Mouse (Mus musculus): Measurements from ENCODE around the gene Calb2. TPM values are rescaled to one million over a fixed set of nuclear protein-coding genes. Genes with fewer than 3 reads are reported as not detected.

Gene Calb2
- polyA plus RNA-seq, 1 experiment from 2014 or later = 2.8 TPM

DNA sequence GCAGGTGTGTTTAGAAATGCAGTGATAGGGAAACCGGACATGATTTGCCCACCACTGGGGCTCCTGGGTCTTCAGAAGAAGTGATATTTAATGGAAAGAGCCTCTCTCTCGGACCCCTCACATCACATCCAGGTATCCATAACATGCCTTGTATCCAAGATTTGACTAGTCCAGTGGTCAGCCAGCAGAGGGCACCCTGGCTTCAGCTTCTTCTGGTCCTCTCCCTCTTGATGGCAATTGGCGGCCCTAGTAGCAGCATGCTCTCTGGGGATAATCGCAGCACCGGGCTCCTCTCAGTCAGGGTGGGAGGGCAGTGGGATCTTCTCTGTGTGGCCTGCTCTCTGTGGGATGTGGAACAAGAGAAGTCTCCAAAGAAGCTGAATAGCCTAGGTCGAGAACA lies 48.3 kb downstream of the Calb2 start:
- WGBS = 42% methylated on average over 6 of the region's 6 CpGs
- Histone ChIP-seq H3K27ac (no peak overlapping the region), H3K9ac (no peak overlapping the region), H3K4me1 (0 out of 2 replicates have a peak, but pooled peaks cover 2% of the 10 kb centered on the region), H3K9me3 (no peaks in the 10 kb centered on the region), H3K4me2 (no peak overlapping the region), H3K36me3 (no peaks in the 10 kb centered on the region), H3K4me3 (no peak overlapping the region), H3K27me3 (no peaks in the 10 kb centered on the region)
- ATAC-seq (ENCODE audit: insufficient number of reproducible peaks, low FRiP score, low TSS enrichment, low read depth) = no peak

GRCm38 (mm10) chr8:110102653-110103052 lies 65.4 kb downstream of the Calb2 start, which contains the start of gene Gm17720:
Gm17720 (minus strand) TSS chr8:110102753.
- no peak within 1 kb of the TSS for H3K27ac ChIP-seq
- ATAC-seq (ENCODE audit: insufficient number of reproducible peaks, low FRiP score, low TSS enrichment, low read depth) = no peak
- no peak within 1 kb of the TSS for H3K9ac ChIP-seq
- WGBS = 90% methylated on average over 3 of the region's 3 CpGs
- H3K9me3 ChIP-seq = no peaks in the 10 kb centered on the region
- H3K4me1 ChIP-seq = no peaks in the 10 kb centered on the region
- H3K36me3 ChIP-seq = no peaks in the 10 kb centered on the region
- H3K27me3 ChIP-seq = no peaks in the 10 kb centered on the region
- H3K4me2 ChIP-seq = no peak within 1 kb of the TSS
- no peak within 1 kb of the TSS for H3K4me3 ChIP-seq

GRCm38 (mm10) chr8:110101676-110102075 lies 66.3 kb downstream of the Calb2 start:
- no peaks in the 10 kb centered on the region for H3K36me3 ChIP-seq
- H3K9me3 ChIP-seq = no peaks in the 10 kb centered on the region
- WGBS = 87% methylated on average over 15 of the region's 15 CpGs
- ATAC-seq (ENCODE audit: insufficient number of reproducible peaks, low FRiP score, low TSS enrichment, low read depth) = no peak
- H3K9ac ChIP-seq = no peak overlapping the region
- no peaks in the 10 kb centered on the region for H3K4me1 ChIP-seq
- H3K4me3 ChIP-seq = no peak overlapping the region
- no peak overlapping the region for H3K4me2 ChIP-seq
- H3K27ac ChIP-seq = no peak overlapping the region
- no peaks in the 10 kb centered on the region for H3K27me3 ChIP-seq

DNA sequence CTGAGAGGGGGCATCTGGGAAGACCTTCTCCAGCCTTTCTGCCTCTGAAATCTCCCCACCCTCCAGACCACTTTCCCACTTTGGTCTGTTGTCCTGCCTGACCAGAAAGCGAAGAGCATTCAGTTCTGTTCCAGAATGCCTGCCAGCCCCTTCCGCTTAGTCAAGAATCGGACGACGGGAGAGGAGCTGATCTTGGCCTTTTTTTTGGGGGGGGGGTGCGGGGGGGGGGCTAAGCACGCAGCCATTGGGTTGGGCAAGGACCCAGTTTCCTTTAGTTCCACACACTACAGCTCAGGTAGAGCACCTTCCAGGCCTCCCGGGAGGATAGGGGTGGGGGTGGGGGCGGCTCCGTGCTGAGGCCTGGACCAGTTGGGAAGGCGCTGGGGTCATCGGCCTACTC lies 67.1 kb downstream of the Calb2 start, which contains the start of gene Gm21964:
Gm21964 (plus strand) TSS at position 301 of the 400 bp plus-strand sequence.
- no peak within 1 kb of the TSS for H3K27ac ChIP-seq
- no peak within 1 kb of the TSS for H3K4me2 ChIP-seq
- no peaks in the 10 kb centered on the region for H3K36me3 ChIP-seq
- WGBS = 83% methylated on average over 12 of the region's 12 CpGs
- no peaks in the 10 kb centered on the region for H3K4me1 ChIP-seq
- H3K9me3 ChIP-seq = no peaks in the 10 kb centered on the region
- no peak for ATAC-seq (ENCODE audit: insufficient number of reproducible peaks, low FRiP score, low TSS enrichment, low read depth)
- H3K9ac ChIP-seq = no peak within 1 kb of the TSS
- no peak within 1 kb of the TSS for H3K4me3 ChIP-seq
- no peaks in the 10 kb centered on the region for H3K27me3 ChIP-seq

GRCm38 (mm10) chr8:110091869-110092268 lies 76.1 kb downstream of the Calb2 start:
- WGBS = 40% methylated on average over 1 of the region's 1 CpGs
- Histone ChIP-seq H3K36me3 (peaks cover 30% of the 10 kb centered on the region), H3K9me3 (peaks cover 9% of the 10 kb centered on the region; the same call in 1 of the 2 replicates), H3K27ac (no peak overlapping the region), H3K4me3 (no peak overlapping the region), H3K4me1 (no peaks in the 10 kb centered on the region), H3K27me3 (no peaks in the 10 kb centered on the region), H3K4me2 (no peak overlapping the region), H3K9ac (no peak overlapping the region)
- ATAC-seq (ENCODE audit: insufficient number of reproducible peaks, low FRiP score, low TSS enrichment, low read depth) = no peak

Other genes starting within 250 kb of the Calb2 start
- 4.0 and 5.8 TPM in 2 replicates for gene Marveld3, start 206.0 kb downstream of the Calb2 start, polyA plus RNA-seq (2015; fragmentation: Nextera tagmentation; extraction: Ambion mirVana)
- gene Tat, start 177.8 kb downstream of the Calb2 start, polyA plus RNA-seq (2015; fragmentation: Nextera tagmentation; extraction: Ambion mirVana) = not detected in 2 replicates
- gene Chst4, start 128.5 kb downstream of the Calb2 start, polyA plus RNA-seq (2015; fragmentation: Nextera tagmentation; extraction: Ambion mirVana) = not detected in 2 replicates
- gene Zfp612, start 88.5 kb downstream of the Calb2 start, polyA plus RNA-seq (2015; fragmentation: Nextera tagmentation; extraction: Ambion mirVana) = 8.1 and 8.4 TPM in 2 replicates
- not detected in 2 replicates for gene Gm21964, start 67.0 kb downstream of the Calb2 start, polyA plus RNA-seq (2015; fragmentation: Nextera tagmentation; extraction: Ambion mirVana)
- not detected in 2 replicates for gene Gm17720, start 65.5 kb downstream of the Calb2 start, polyA plus RNA-seq (2015; fragmentation: Nextera tagmentation; extraction: Ambion mirVana)
- gene Cmtr2, start 47.5 kb upstream of the Calb2 start, polyA plus RNA-seq (2015; fragmentation: Nextera tagmentation; extraction: Ambion mirVana) = 7.2 and 8.5 TPM in 2 replicates
- gene Hydin, start 98.8 kb upstream of the Calb2 start, polyA plus RNA-seq (2015; fragmentation: Nextera tagmentation; extraction: Ambion mirVana) = 0.01 and 0.07 TPM in 2 replicates

Measured in limb, embryonic 15.5 days (tissue).